Mouse (Mus musculus) bone marrow macrophage, adult 2 months (primary cell): ENCODE results near the gene Abcg4. TPM values are rescaled to one million over a fixed set of nuclear protein-coding genes. Genes with fewer than 3 reads are reported as not detected.

ENCODE experiments used
- H3K27ac ChIP-seq: 2 replicates; pipeline ENCODE4 v1.5.1; 2012; ENCODE audit warnings: low read depth, low read length; ENCODE audit not compliant: insufficient read depth
- H3K4me1 ChIP-seq: 2 replicates; pipeline ENCODE4 v1.6.1; 2012; ENCODE audit warnings: low read length; ENCODE audit not compliant: control insufficient read depth, insufficient read depth
- H3K4me3 ChIP-seq: 2 replicates; pipeline ENCODE4 v1.5.1; 2012; ENCODE audit warnings: mild to moderate bottlenecking, low read length, moderate library complexity; ENCODE audit not compliant: insufficient read depth
- CTCF ChIP-seq: IDR thresholded peaks from 2 replicates; pipeline ENCODE4 v1.5.1; 2012; ENCODE audit warnings: low read depth, mild to moderate bottlenecking, low read length, moderate library complexity
- POLR2A ChIP-seq: IDR thresholded peaks from 2 replicates; pipeline ENCODE4 v1.6.1; 2012; ENCODE audit warnings: mild to moderate bottlenecking, low read depth, low read length, borderline replicate concordance
- polyA plus RNA-seq: library from polyadenylated mRNA; stranded (reverse); fragments of >200 nt; gene quantifications from 2 replicates; pipeline ENCODE4 v1.2.4, GENCODE M21; 2012; ENCODE audit not compliant: missing spikeins, insufficient read depth, insufficient read length

Abcg4 gene
- polyA plus RNA-seq, 1 experiment = not detected

GRCm38 (mm10) chr9:44319887-44320798 lies 31.7 kb upstream of the Abcg4 start, which contains the start of gene C2cd2l:
Gene C2cd2l (minus strand): TSS chr9:44320285.
- Histone ChIP-seq H3K4me1 (peaks cover 30% of the 10 kb centered on the region), H3K27ac (peak within 1 kb of the TSS; percentile 74), H3K4me3 (peak within 1 kb of the TSS; percentile 94)
- TF ChIP-seq CTCF (no peak), POLR2A (no peak)

DNA sequence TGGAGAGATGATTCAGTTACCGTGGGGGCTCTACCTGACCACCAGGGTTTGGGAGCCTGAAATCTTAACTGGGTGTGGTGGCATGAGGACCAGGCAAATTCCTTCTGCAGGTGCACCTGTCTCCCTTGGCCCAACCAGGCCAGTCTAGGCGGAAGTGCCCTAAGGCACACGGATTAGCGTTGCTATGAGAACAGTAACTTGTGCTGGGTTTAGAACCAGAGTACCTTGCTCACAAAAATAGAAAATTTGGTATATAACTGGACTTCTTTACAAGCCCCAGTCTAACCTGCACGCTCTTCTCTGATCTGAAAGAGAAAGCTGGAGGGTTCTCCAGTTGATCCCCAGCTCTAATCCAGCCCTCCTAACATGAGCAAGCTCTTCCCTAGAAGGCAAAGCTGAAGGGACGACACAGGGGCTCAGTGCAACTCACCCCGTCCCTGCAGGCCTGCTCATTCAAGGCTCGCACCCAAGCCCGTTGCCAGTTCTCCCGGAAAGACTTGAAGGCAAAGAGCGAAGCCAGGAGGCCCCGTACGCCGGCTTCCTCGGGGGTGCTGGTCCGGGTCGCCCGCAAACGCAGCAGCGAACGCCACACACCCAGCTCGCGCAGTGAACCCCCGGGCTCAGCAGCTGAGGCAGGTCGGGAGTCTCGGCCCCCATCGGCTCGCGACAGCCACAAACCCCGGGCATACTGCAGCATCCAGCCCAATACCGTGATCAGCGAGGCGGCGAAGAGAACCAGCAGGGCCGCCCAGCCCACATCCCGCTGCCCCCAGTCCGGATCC lies 30.9 kb upstream of the Abcg4 start:
- peaks cover 30% of the 10 kb centered on the region for H3K4me1 ChIP-seq
- H3K27ac ChIP-seq = peak overlapping the region; percentile 74
- peak overlapping the region; percentile 94 for H3K4me3 ChIP-seq
- no peak for TF ChIP-seq POLR2A
- TF ChIP-seq CTCF = no peak

- H3K27ac ChIP-seq = peak overlapping the region; percentile 74
- H3K4me1 ChIP-seq = peaks cover 30% of the 10 kb centered on the region
- H3K4me3 ChIP-seq = peak overlapping the region; percentile 94
These were observed 30.3 kb upstream of the Abcg4 start for GRCm38 (mm10) chr9:44318826-44319095.

GRCm38 (mm10) chr9:44318076-44318825 lies 29.8 kb upstream of the Abcg4 start:
- H3K27ac ChIP-seq = peak overlapping the region; percentile 74
- peaks cover 30% of the 10 kb centered on the region for H3K4me1 ChIP-seq
- TF ChIP-seq CTCF = no peak
- TF ChIP-seq POLR2A = no peak
- H3K4me3 ChIP-seq = peak overlapping the region; percentile 94

More at GRCm38 (mm10) chr9:44318826-44319095, 30.3 kb upstream of the Abcg4 start:
- TF ChIP-seq CTCF (no peak), POLR2A (no peak)

DNA sequence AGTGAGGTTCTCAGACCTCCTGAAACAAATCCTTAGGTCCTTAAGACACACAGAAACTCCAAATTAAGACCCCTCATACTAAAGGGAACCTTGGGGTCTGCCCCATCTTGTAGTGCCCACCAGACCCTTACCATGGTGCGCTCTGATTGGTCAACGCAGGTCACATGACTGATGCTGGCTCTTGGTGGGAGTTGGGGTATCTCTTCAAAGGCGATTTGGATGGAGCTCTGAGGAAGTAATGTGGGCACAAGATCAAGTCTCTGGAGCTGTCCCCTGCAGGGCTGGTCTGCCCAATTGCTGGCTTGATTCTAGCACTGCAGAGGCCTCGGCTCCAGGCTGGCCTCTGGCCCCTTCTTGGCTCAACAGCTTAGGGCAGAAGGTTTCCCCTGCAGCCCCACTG lies 29.0 kb upstream of the Abcg4 start:
- TF ChIP-seq CTCF (no peak), POLR2A (no peak)
- Histone ChIP-seq H3K27ac (peak overlapping the region; percentile 74; the same call in 1 of the 2 replicates), H3K4me3 (peak overlapping the region; percentile 94), H3K4me1 (peaks cover 29% of the 10 kb centered on the region)

GRCm38 (mm10) chr9:44314910-44315309 lies 26.5 kb upstream of the Abcg4 start:
- no peak overlapping the region for H3K27ac ChIP-seq
- TF ChIP-seq CTCF (no peak), POLR2A (no peak)
- no peak overlapping the region for H3K4me3 ChIP-seq
- H3K4me1 ChIP-seq = peaks cover 22% of the 10 kb centered on the region

DNA sequence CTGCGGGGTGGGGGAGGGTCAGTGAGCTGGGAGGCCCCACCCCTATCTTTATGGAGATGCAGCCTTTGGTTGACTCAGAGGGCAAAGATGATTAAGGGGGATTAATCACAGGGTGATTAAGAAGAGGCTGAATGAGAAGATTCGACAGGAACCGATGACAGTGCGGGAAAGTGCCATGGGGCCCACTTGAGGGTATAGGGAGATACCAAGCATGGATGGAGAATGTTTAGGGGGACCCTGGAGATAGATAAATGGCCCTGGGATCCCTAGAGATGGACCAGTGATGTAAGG lies 25.8 kb upstream of the Abcg4 start:
- H3K4me1 ChIP-seq = peaks cover 22% of the 10 kb centered on the region
- no peak overlapping the region for H3K4me3 ChIP-seq
- no peak for TF ChIP-seq POLR2A
- no peak for TF ChIP-seq CTCF

GRCm38 (mm10) chr9:44313476-44314256 lies 25.3 kb upstream of the Abcg4 start:
- H3K4me3 ChIP-seq = no peak overlapping the region
- no peak for TF ChIP-seq CTCF
- TF ChIP-seq POLR2A = no peak
- H3K4me1 ChIP-seq = peaks cover 22% of the 10 kb centered on the region
- H3K27ac ChIP-seq = no peak overlapping the region

More for the DNA sequence above, 25.8 kb upstream of the Abcg4 start:
- H3K27ac ChIP-seq = no peak overlapping the region
